Mouse (Mus musculus) hindbrain, embryonic 16.5 days (tissue): ENCODE measurements at regions not wholly inside any gene's neighbourhood (a gene's known extent, or its start where the extent isn't known, plus 50 kb on each side); places are given as distances from the start of the nearest gene placed in this dataset.

ENCODE experiments used
- ATAC-seq: fragments of 200-750 bp; cut with Nextera tagmentation; 2 replicates; pipeline ENCODE4 v1.8.0; 2017; ENCODE audit warnings: moderate TSS enrichment, moderate library complexity
- H3K27ac ChIP-seq: fragments of 300-500 bp; sonication (generic); 2 replicates; pipeline ENCODE4 v1.5.1; 2014; ENCODE audit warnings: low read depth, mild to moderate bottlenecking, control low read depth, low read length, moderate library complexity
- H3K27me3 ChIP-seq: fragments of 300-500 bp; sonication (generic); replicated peaks from 2 replicates; pipeline ENCODE4 v1.6.1; 2014; ENCODE audit warnings: low read length; ENCODE audit not compliant: control insufficient read depth, insufficient read depth
- H3K36me3 ChIP-seq: fragments of 300-500 bp; sonication (generic); 2 replicates; pipeline ENCODE4 v1.6.1; 2014; ENCODE audit warnings: mild to moderate bottlenecking, low read length, moderate library complexity, mixed read lengths; ENCODE audit not compliant: control insufficient read depth, insufficient read depth
- H3K4me1 ChIP-seq: fragments of 300-500 bp; sonication (generic); 2 replicates; pipeline ENCODE4 v1.6.1; 2014; ENCODE audit warnings: low read depth, low read length; ENCODE audit not compliant: control insufficient read depth, insufficient read depth
- H3K4me2 ChIP-seq: fragments of 300-500 bp; sonication (generic); 2 replicates; pipeline ENCODE4 v1.6.1; 2014; ENCODE audit warnings: mild to moderate bottlenecking, low read length, control low read depth, moderate library complexity
- H3K4me3 ChIP-seq: fragments of 300-500 bp; sonication (generic); 2 replicates; pipeline ENCODE4 v1.5.1; 2014; ENCODE audit warnings: mild to moderate bottlenecking, low read length, control low read depth, moderate library complexity
- H3K9ac ChIP-seq: fragments of 300-500 bp; sonication (generic); 2 replicates; pipeline ENCODE4 v1.6.1; 2014; ENCODE audit warnings: low read depth, mild to moderate bottlenecking, control low read depth, low read length, moderate library complexity
- H3K9me3 ChIP-seq: fragments of 300-500 bp; sonication (generic); 2 replicates; pipeline ENCODE4 v1.6.1; 2014; ENCODE audit warnings: mild to moderate bottlenecking, low read length, moderate library complexity; ENCODE audit not compliant: control insufficient read depth
- WGBS: fragments of 180-500 bp; shearing (Covaris S2); extraction: QIAGEN DNeasy Blood & Tissue Kit; methylation state at CpG from one replicate; pipeline ENCODE4 v1.1.7; 2014; 5-methylcytosine and 5-hydroxymethylcytosine counted together

DNA sequence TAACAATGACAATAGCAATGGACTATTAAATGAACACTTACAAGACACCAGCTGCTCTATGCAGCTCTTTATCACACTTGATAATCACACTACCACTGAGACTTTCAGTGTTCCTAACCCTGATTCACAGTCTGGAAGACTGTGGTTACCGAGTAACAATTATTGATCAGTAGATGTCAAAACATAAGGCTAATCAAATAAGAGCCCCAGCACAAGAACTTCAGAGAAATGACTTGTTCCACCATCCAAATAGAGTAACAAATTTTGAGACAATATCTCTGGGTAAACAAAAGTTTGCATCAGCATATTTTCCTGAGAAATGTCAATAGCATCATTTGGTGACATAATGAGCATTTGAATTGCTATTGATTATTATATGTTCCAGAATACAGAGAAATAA is 118.3 kb upstream of the Ccdc85a start:
- WGBS, result 67% methylated on average over 1 of the region's 1 CpGs
- no peak overlapping the region for H3K9ac ChIP-seq
- H3K27ac ChIP-seq, result no peak overlapping the region
- peaks cover 3% of the 10 kb centered on the region for H3K4me1 ChIP-seq
- no peak overlapping the region for H3K4me3 ChIP-seq
- H3K36me3 ChIP-seq, result no peaks in the 10 kb centered on the region
- H3K9me3 ChIP-seq, result no peaks in the 10 kb centered on the region
- H3K27me3 ChIP-seq, result no peaks in the 10 kb centered on the region
- ATAC-seq, result no peak
- H3K4me2 ChIP-seq, result no peak overlapping the region

GRCm38 (mm10) chr11:28701379-28701778 is 117.3 kb upstream of the Ccdc85a start:
- no peak for ATAC-seq
- Histone ChIP-seq H3K9me3 (no peaks in the 10 kb centered on the region), H3K9ac (no peak overlapping the region), H3K4me1 (peaks cover 3% of the 10 kb centered on the region), H3K4me3 (no peak overlapping the region), H3K27me3 (no peaks in the 10 kb centered on the region), H3K36me3 (no peaks in the 10 kb centered on the region), H3K27ac (no peak overlapping the region), H3K4me2 (no peak overlapping the region)
- WGBS, result 92% methylated on average over 2 of the region's 2 CpGs

DNA sequence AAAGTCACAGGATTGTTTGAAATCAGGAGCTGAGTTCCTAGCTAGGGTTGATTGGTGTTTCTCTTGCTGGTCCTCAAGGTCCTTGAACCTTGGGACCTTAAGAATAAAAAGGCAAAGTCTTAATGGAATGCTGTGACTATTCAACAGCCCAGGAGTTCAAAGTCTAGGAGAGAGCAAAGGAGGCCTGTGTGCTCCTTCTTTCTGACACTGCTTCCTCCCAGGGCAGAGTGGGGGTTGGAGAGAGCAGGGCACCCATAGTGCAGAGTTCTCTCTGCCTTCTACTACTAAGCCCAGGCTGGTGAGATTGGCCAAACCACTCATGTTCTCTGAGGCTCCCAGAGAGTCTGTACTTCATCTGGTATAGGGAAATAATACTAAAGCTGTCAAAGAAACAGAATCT is 115.6 kb upstream of the Ccdc85a start:
- H3K9me3 ChIP-seq, result no peaks in the 10 kb centered on the region
- H3K9ac ChIP-seq, result no peak overlapping the region
- no peak overlapping the region for H3K4me3 ChIP-seq
- H3K27me3 ChIP-seq, result no peaks in the 10 kb centered on the region
- no peak overlapping the region for H3K27ac ChIP-seq
- H3K4me1 ChIP-seq, result peaks cover 3% of the 10 kb centered on the region
- ATAC-seq, result no peak
- H3K36me3 ChIP-seq, result no peaks in the 10 kb centered on the region
- H3K4me2 ChIP-seq, result no peak overlapping the region

GRCm38 (mm10) chr11:28697644-28698480 is 113.7 kb upstream of the Ccdc85a start:
- ATAC-seq, result peak; percentile 82
- WGBS, result 29% methylated on average over 8 of the region's 8 CpGs
- Histone ChIP-seq H3K9ac (no peak overlapping the region), H3K27ac (peak overlapping the region; percentile 29; the same call in 1 of the 2 replicates), H3K4me2 (peak overlapping the region; percentile 25; the same call in 1 of the 2 replicates), H3K9me3 (no peaks in the 10 kb centered on the region), H3K4me1 (peaks cover 3% of the 10 kb centered on the region), H3K27me3 (no peaks in the 10 kb centered on the region), H3K4me3 (no peak overlapping the region), H3K36me3 (no peaks in the 10 kb centered on the region)

DNA sequence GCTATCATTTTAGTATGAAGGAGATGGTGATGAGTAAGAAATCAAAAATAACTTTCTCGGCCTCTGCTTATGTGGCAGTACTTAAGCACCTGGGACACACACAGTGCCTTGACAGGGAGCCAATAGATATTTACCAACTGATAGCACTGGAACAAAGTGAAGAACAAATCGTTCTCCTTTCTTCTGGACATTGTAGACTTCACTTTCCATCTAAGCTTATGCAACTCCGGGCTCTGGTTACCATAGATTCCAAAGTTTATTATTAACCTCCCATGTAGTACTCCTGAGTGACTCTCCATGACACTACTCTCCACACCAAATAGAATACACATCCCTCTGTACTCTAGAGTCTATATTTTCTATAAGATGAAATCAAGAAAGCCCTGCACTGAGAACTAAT is 110.9 kb upstream of the Ccdc85a start:
- Histone ChIP-seq H3K4me1 (peaks cover 3% of the 10 kb centered on the region), H3K36me3 (no peaks in the 10 kb centered on the region), H3K27ac (no peak overlapping the region), H3K9me3 (no peaks in the 10 kb centered on the region), H3K27me3 (no peaks in the 10 kb centered on the region), H3K9ac (no peak overlapping the region), H3K4me3 (no peak overlapping the region), H3K4me2 (no peak overlapping the region)
- 71% methylated on average over 3 of the region's 3 CpGs for whole genome bisulfite sequencing
- ATAC-seq, result no peak

DNA sequence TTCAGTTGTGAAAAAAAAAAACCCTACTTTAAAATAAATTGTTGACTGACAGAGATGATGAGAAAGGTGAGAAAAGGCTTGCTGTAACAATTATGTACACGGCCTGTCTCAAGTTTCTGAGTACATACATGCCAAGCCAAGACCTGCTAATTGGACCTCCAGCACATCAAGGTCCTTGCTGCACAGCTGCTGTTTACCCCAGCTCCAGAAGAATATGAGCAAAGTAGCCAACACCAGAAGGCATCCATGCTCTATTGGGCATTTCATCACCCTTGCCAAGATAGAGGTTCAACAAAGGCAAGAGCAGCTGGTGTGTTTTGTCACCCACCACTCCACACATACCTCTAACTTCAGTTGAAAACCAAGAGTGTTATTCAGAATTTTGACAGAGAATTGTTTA is 109.2 kb upstream of the Ccdc85a start:
- no peaks in the 10 kb centered on the region for H3K9me3 ChIP-seq
- H3K4me3 ChIP-seq, result no peak overlapping the region
- H3K27me3 ChIP-seq, result no peaks in the 10 kb centered on the region
- no peaks in the 10 kb centered on the region for H3K36me3 ChIP-seq
- ATAC-seq, result peak; percentile 48; the same call in 1 of the 2 replicates
- no peak overlapping the region for H3K9ac ChIP-seq
- H3K27ac ChIP-seq, result peak overlapping the region; percentile 65; the same call in 1 of the 2 replicates
- H3K4me2 ChIP-seq, result no peak overlapping the region
- 52% methylated on average over 1 of the region's 1 CpGs for WGBS
- peaks cover 3% of the 10 kb centered on the region for H3K4me1 ChIP-seq

GRCm38 (mm10) chr11:28692263-28693194 is 108.4 kb upstream of the Ccdc85a start:
- WGBS, result 19% methylated on average over 3 of the region's 3 CpGs
- Histone ChIP-seq H3K4me1 (0 out of 2 replicates have a peak, but pooled peaks cover under 1% of the 10 kb centered on the region), H3K27ac (no peak overlapping the region), H3K27me3 (no peaks in the 10 kb centered on the region), H3K9me3 (no peaks in the 10 kb centered on the region), H3K36me3 (no peaks in the 10 kb centered on the region), H3K9ac (no peak overlapping the region), H3K4me3 (no peak overlapping the region), H3K4me2 (no peak overlapping the region)
- ATAC-seq, result peak; percentile 87

DNA sequence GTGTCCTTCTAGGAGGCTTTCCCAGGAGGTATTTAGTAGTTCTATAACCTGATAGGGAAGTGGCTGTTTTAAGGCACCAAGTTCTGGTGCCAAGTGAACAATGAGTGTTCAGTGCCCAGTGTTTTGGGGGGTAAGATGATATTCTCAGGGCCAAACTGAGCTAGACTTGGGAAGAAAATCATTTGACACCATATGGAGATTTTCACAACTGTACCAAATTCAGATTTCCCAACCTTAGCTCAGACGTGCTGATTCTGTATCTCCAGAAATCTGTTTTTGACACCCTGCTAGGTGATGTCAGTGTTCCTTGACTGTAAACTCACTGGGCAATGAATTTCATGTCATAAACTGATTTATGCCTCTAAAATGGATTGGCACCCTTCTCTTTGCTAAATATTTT is 104.3 kb upstream of the Ccdc85a start:
- no peaks in the 10 kb centered on the region for H3K4me1 ChIP-seq
- ATAC-seq, result no peak
- no peaks in the 10 kb centered on the region for H3K9me3 ChIP-seq
- H3K9ac ChIP-seq, result no peak overlapping the region
- no peaks in the 10 kb centered on the region for H3K27me3 ChIP-seq
- H3K4me2 ChIP-seq, result no peak overlapping the region
- H3K27ac ChIP-seq, result no peak overlapping the region
- no peaks in the 10 kb centered on the region for H3K36me3 ChIP-seq
- H3K4me3 ChIP-seq, result no peak overlapping the region
- 61% methylated on average over 1 of the region's 1 CpGs for WGBS

- Histone ChIP-seq H3K4me2 (no peak overlapping the region), H3K9me3 (no peaks in the 10 kb centered on the region), H3K9ac (no peak overlapping the region), H3K27me3 (no peaks in the 10 kb centered on the region), H3K4me1 (no peaks in the 10 kb centered on the region), H3K27ac (no peak overlapping the region), H3K4me3 (no peak overlapping the region), H3K36me3 (no peaks in the 10 kb centered on the region)
- ATAC-seq, result no peak
These were observed 101.3 kb upstream of the Ccdc85a start for GRCm38 (mm10) chr11:28685407-28685806.
